Mouse (Mus musculus): ENCODE measurements around the gene Plekhh2.

DNA sequence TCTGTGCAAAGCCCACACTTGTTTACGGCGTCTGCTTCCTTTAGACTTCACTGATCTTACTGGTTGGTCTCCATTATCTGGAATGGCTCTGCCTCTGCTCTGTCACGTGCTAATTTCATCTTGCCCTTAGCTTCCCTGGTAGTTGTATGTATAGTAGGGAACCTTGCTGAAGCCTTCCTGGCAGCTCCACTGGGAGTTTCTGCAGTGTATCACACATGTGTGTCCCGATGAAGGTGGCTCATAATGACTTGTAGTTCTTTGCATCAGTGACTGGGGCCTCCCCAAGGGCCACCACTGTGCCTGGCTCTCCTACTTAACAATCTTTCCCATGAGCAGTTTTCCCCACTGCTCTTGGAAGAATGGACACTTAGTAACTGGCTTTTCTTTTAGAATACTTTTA, 96.9 kb downstream of the Plekhh2 start:
- TF ChIP-seq CTCF (IDR thresholded peaks at IDR 0.05; ENCODE audit: control insufficient read depth, insufficient read depth, insufficient replicate concordance, low read depth, low read length) (no peak), POLR2A (IDR thresholded peaks at IDR 0.05; ENCODE audit: control insufficient read depth, low read depth, low read length) (no peak)
